Mouse (Mus musculus): ENCODE data around the gene Pcnx2.

- TF ChIP-seq GATA1 (IDR thresholded peaks at IDR 0.05; ENCODE audit: borderline replicate concordance, low read length) (no peak), FLI1 (IDR thresholded peaks at IDR 0.05; ENCODE audit: low read length) (no peak)
These were observed at the start of gene Pcnx2 for GRCm38 (mm10) chr8:125897868-125898788.
